Mouse (Mus musculus): ENCODE results near the gene Phtf2. TPM values are rescaled to one million over a fixed set of nuclear protein-coding genes. Genes with fewer than 3 reads are reported as not detected.

Gene Phtf2
- polyA plus RNA-seq (2012) = 5.3 and 5.6 TPM in 2 replicates

DNA sequence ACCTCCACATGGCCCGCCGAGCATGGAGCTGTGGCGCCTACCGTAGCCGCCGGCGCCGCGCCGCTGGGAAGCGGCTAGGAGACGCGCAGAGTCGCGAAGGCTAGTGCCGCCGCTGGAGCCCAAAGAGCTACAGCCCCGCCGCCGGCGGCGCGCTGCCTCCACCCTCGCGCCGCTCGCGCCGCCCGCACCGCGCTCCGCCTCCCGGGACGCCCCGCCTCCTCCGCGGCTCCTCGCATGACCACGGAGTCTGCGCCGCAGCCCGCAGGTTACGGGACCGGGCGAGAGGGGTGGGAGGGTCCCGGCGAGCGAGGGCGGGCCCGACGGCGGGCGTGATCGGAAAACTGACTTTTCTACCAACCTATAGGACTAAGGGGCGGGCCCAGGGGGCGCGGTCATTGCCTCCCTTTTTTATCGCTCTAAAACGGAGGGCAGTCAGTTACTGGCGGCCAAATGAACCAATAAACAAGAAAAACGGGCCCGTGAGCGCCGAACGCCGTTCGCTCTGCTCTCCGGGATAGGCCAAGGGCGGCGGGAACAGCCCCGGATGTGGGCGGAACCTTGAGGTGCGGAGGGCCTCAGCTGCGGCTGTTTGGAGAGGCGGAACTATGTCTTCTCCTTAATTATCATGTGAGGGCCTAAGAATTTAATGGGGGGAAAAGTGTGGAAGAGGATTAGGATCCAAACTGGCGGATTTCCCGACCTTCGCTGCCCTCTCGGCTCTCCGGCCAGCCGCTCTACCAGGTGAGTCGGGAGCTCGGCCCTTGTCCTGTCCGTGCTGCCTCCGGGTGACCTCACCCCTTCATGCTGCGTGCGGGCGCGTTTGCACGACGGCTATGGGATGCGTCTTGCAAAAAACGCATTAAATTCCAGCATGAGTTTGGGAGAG, at the start of gene Phtf2, which contains the start of gene Tmem60:
TSS of gene Phtf2 (minus strand) at position 210 of the 886 bp plus-strand sequence.
TSS of gene Tmem60 (plus strand) at position 277 of the 886 bp plus-strand sequence.
- TF ChIP-seq GATA1 (IDR thresholded peaks at IDR 0.05; ENCODE audit: low read length) = no peak

- peak; percentile 40 for TF ChIP-seq GATA1 (IDR thresholded peaks at IDR 0.05; ENCODE audit: low read length)
Measured at GRCm38 (mm10) chr5:20931300-20931699, 49.4 kb upstream of the Phtf2 start.

GRCm38 (mm10) chr5:20930430-20930829, 48.5 kb upstream of the Phtf2 start:
- no peak for TF ChIP-seq GATA1 (IDR thresholded peaks at IDR 0.05; ENCODE audit: low read length)

DNA sequence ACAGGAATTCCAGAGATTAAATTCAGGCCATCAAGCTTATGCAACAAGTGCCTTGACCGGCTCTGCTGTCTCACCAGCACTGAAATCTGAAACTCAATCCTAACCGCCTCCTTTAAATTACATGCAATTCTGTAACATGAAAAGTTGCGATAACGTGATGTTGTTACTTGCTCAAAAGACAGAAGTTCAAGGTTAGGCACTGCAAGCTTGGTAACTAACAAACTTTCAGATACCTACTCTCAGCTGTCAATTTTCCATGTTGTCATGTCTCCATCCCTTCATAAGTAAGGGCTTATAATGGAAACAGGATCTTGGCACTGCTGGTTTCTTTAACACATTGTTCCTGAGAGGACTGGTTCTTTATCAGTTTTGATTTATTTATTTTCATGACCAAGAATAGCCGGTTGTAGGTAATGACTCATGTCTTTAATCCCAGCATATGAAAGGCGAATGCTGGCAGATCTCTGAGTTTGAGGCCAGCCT, 47.8 kb upstream of the Phtf2 start:
- no peak for TF ChIP-seq GATA1 (IDR thresholded peaks at IDR 0.05; ENCODE audit: low read length)

- TF ChIP-seq GATA1 (IDR thresholded peaks at IDR 0.05; ENCODE audit: low read length) = no peak
Measured at GRCm38 (mm10) chr5:20925451-20925850, 43.5 kb upstream of the Phtf2 start.

GRCm38 (mm10) chr5:20924608-20925007, 42.7 kb upstream of the Phtf2 start:
- TF ChIP-seq GATA1 (IDR thresholded peaks at IDR 0.05; ENCODE audit: low read length) = no peak

- TF ChIP-seq GATA1 (IDR thresholded peaks at IDR 0.05; ENCODE audit: low read length) = no peak
Measured at GRCm38 (mm10) chr5:20919566-20919965, 37.6 kb upstream of the Phtf2 start.

DNA sequence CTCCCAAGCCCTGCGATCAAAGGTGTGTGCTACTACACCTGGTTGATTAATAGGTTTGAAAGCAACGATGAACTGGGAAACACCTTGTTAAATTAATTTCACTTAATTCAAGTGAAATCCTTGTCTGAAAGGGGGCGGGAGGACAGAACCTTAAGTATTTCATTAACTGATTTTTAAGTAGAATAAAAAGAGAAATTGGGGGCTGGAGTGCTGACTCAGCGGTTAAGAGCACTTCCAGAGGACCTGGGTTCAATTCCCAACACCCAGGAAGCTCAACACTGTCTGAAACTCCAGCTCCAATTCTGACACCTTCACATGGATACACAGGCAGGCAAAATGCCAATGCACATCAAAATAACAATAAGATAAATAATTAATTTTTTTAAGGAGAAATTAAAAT, 37.0 kb upstream of the Phtf2 start:
- no peak for TF ChIP-seq GATA1 (IDR thresholded peaks at IDR 0.05; ENCODE audit: low read length)

GRCm38 (mm10) chr5:20913372-20914275, 31.7 kb upstream of the Phtf2 start:
- TF ChIP-seq GATA1 (IDR thresholded peaks at IDR 0.05; ENCODE audit: low read length) = no peak

- no peak for TF ChIP-seq GATA1 (IDR thresholded peaks at IDR 0.05; ENCODE audit: low read length)
Measured at GRCm38 (mm10) chr5:20911741-20912140, 29.8 kb upstream of the Phtf2 start.

GRCm38 (mm10) chr5:20906191-20906590, 24.3 kb upstream of the Phtf2 start:
- TF ChIP-seq GATA1 (IDR thresholded peaks at IDR 0.05; ENCODE audit: low read length) = no peak

DNA sequence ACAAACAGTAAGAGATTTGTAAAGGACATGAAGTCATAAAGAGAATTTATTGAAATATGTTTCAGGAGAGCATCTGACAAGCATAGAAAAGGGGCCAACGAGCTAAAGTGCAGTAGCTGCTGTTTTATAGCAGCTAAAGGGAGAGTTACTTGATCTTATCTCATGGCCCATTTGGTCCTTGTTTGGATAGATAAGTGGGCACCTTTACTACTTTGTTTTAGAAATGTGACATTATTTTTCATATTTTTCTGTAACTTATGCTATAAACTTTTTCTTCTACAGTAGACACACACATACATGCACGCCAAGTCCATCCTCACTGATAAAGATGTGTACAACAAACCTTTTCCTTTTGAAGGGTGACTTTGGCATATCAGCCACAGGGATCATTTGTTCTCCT, 23.5 kb upstream of the Phtf2 start:
- TF ChIP-seq GATA1 (IDR thresholded peaks at IDR 0.05; ENCODE audit: low read length) = no peak

DNA sequence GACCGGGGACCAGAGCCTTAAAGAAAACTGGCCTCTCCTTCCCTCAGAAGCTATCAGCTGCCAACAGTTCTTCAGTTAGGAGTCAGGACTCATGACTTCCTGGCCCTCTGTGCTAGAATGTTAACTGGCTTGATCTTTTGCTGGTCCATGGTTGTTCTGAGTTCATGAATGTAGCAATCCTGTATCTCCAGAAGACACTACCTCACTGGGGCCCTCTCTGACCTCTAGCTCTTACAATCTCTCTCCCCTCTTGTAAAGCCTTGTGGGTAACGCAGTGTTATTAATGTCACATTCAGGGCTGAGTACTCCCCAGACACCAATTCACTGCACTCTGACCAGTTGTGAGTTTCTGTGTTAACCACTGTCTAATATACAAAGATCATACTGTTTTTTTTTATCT, 22.7 kb upstream of the Phtf2 start:
- no peak for TF ChIP-seq GATA1 (IDR thresholded peaks at IDR 0.05; ENCODE audit: low read length)

- peak; percentile 90 for TF ChIP-seq GATA1 (IDR thresholded peaks at IDR 0.05; ENCODE audit: low read length)
Measured at GRCm38 (mm10) chr5:20897446-20898167, 15.7 kb upstream of the Phtf2 start.

DNA sequence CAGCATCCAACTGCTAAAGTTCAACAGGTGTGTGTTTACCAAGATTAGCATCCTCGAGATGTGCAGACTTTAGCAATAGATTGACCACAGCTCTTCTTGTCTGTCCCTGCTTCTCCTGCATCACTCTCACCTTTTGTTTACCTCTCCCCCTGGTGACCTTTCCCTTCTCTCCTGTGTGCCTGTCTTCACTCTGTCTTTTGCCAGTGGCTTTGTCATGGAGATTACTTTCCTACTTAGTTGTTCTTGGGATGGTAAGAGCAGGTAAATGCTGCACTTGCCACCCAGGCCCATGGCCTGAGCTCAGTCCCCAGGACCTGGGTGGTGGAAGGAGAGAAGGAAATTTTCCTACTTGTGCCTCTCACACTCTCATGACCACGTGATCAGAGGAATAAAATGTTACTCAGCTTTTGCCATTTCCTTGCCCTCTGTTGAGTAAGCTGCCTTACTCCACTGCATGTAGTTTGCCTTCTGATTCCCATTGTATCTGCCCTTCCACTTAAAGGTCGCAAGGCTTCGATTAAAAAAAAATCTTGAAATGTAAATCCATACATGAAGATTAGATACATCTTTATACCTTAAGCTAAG, 2.2 kb upstream of the Phtf2 start:
- no peak for TF ChIP-seq GATA1 (IDR thresholded peaks at IDR 0.05; ENCODE audit: low read length)

Data from G1E-ER4 (cell line).